Mouse (Mus musculus) neural tube, embryonic 11.5 days (tissue): ENCODE measurements around the gene Gdf1. TPM values are rescaled to one million over a fixed set of nuclear protein-coding genes. Genes with fewer than 3 reads are reported as not detected.

Experiments used
- ATAC-seq: fragments of 200-750 bp; cut with Nextera tagmentation; 2 replicates; pipeline ENCODE4 v1.8.0; 2017; ENCODE audit warnings: moderate number of reproducible peaks, mild to moderate bottlenecking, moderate TSS enrichment, moderate library complexity; ENCODE audit not compliant: insufficient read depth, low FRiP score, low TSS enrichment
- DNase-seq: peaks from one replicate; pipeline ENCODE4 v3.0.0-alpha.2; 2015; ENCODE audit warnings: low spot score
- H3K27ac ChIP-seq: fragments of 300-500 bp; sonication (generic); 2 replicates; pipeline ENCODE4 v1.5.1; 2014; ENCODE audit warnings: low read depth, mild to moderate bottlenecking, low read length
- H3K27me3 ChIP-seq: fragments of 300-500 bp; sonication (generic); 2 replicates; pipeline ENCODE4 v1.6.1; 2014; ENCODE audit warnings: mild to moderate bottlenecking, low read length, mixed read lengths; ENCODE audit not compliant: control insufficient read depth, insufficient read depth
- H3K36me3 ChIP-seq: fragments of 300-500 bp; sonication (generic); 2 replicates; pipeline ENCODE4 v1.6.1; 2014; ENCODE audit warnings: mild to moderate bottlenecking, low read length, moderate library complexity, mixed read lengths; ENCODE audit not compliant: control insufficient read depth, insufficient read depth
- H3K4me1 ChIP-seq: fragments of 300-500 bp; sonication (generic); 2 replicates; pipeline ENCODE4 v1.6.1; 2014; ENCODE audit warnings: low read length, mixed read lengths; ENCODE audit not compliant: control insufficient read depth, insufficient read depth
- H3K4me2 ChIP-seq: fragments of 300-500 bp; sonication (generic); 2 replicates; pipeline ENCODE4 v1.6.1; 2014; ENCODE audit warnings: low read depth, mild to moderate bottlenecking, moderate library complexity
- H3K4me3 ChIP-seq: fragments of 300-500 bp; sonication (generic); 2 replicates; pipeline ENCODE4 v1.5.1; 2014; ENCODE audit warnings: low read depth, low read length
- H3K9ac ChIP-seq: fragments of 300-500 bp; sonication (generic); 2 replicates; pipeline ENCODE4 v1.6.1; 2014; ENCODE audit warnings: mild to moderate bottlenecking, low read length
- H3K9me3 ChIP-seq: fragments of 300-500 bp; sonication (generic); 2 replicates; pipeline ENCODE4 v1.6.1; 2016; ENCODE audit warnings: low read length; ENCODE audit not compliant: control insufficient read depth
- WGBS: fragments of 180-500 bp; shearing (Covaris S2); extraction: QIAGEN DNeasy Blood & Tissue Kit; methylation state at CpG from one replicate; pipeline ENCODE4 v1.1.7; 2014; 5-methylcytosine and 5-hydroxymethylcytosine counted together
- polyA plus RNA-seq: library from polyadenylated mRNA; unstranded; fragments of >200 nt; fragmentation: Nextera tagmentation; extraction: Ambion mirVana; gene quantifications from 2 replicates; pipeline ENCODE4 v1.2.1, GENCODE M21; 2014

Gene Gdf1
- polyA plus RNA-seq, 1 experiment from 2014 or later = 0.93 TPM

GRCm38 (mm10) chr8:70370476-70370875, 40.9 kb downstream of the Gdf1 start:
- H3K4me3 ChIP-seq = no peak overlapping the region
- no peak overlapping the region for H3K4me2 ChIP-seq
- no peak overlapping the region for H3K27ac ChIP-seq
- 78% methylated on average over 7 of the region's 7 CpGs for WGBS
- peaks cover 42% of the 10 kb centered on the region for H3K27me3 ChIP-seq
- H3K9ac ChIP-seq = no peak overlapping the region
- peaks cover 12% of the 10 kb centered on the region for H3K4me1 ChIP-seq
- H3K9me3 ChIP-seq = no peaks in the 10 kb centered on the region
- DNase-seq (no peak), ATAC-seq (no peak)
- no peaks in the 10 kb centered on the region for H3K36me3 ChIP-seq

GRCm38 (mm10) chr8:70371951-70372350, 42.3 kb downstream of the Gdf1 start:
- Histone ChIP-seq H3K4me2 (no peak overlapping the region), H3K4me3 (no peak overlapping the region), H3K4me1 (peaks cover 12% of the 10 kb centered on the region), H3K36me3 (no peaks in the 10 kb centered on the region), H3K27me3 (peaks cover 57% of the 10 kb centered on the region), H3K9me3 (no peaks in the 10 kb centered on the region), H3K9ac (no peak overlapping the region), H3K27ac (no peak overlapping the region)
- WGBS = 40% methylated on average over 6 of the region's 6 CpGs
- ATAC-seq (no peak), DNase-seq (no peak)

DNA sequence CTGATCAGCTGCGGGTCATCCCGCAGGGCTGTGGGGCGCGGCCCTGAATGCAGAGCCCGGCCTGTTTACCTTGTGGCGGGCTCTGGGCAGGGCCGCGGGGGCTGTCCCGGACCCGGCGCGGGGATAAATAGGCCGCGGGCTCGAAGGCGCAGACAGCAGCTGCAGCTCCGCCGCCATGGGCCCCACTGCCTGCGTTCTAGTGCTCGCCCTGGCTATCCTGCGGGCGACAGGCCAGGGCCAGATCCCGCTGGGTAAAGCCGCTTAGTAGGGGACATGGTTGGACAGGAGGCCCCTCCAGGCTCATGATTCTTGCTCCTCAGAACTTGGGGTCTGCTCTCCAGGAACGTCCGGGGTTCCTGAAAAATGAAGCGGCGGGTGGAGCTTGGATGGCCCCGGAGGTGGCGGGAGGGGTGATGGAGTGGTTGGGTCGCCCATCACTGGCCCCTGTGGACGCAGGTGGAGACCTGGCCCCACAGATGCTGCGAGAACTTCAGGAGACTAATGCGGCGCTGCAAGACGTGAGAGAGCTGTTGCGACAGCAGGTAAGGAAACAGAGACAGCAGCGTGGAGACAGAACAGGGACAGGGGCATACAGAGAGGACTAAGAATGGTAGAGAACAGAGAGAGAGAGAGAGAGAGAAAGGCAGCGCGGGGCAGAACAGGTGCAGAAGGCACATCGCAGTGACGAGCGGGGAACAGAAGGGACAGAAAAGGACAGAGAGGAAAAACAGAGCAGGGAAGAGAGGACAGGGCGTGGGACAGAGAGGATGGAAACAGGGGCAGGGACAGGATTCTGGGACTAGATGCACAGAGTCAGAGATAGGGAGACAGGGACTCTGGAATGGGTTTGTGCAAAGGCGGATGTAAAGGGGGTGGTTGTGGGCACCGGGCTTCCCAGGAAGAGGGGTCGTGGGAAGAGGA, 44.0 kb downstream of the Gdf1 start, which contains the start of gene Comp:
Comp (plus strand) TSS at position 162 of the 921 bp plus-strand sequence.
- ATAC-seq = no peak
- Histone ChIP-seq H3K9ac (peak within 1 kb of the TSS; percentile 22; the same call in 1 of the 2 replicates), H3K4me3 (peak within 1 kb of the TSS; percentile 31), H3K27me3 (peaks cover 73% of the 10 kb centered on the region), H3K4me1 (peaks cover 12% of the 10 kb centered on the region), H3K27ac (no peak within 1 kb of the TSS), H3K36me3 (no peaks in the 10 kb centered on the region), H3K9me3 (no peaks in the 10 kb centered on the region), H3K4me2 (peak within 1 kb of the TSS; percentile 44)
- DNase-seq = no peak
- WGBS = 3% methylated on average over 47 of the region's 47 CpGs

- Histone ChIP-seq H3K4me3 (peak overlapping the region; percentile 31), H3K9ac (no peak overlapping the region)
- ATAC-seq = peak; percentile 42
Measured at GRCm38 (mm10) chr8:70374318-70374927, 44.8 kb downstream of the Gdf1 start.

DNA sequence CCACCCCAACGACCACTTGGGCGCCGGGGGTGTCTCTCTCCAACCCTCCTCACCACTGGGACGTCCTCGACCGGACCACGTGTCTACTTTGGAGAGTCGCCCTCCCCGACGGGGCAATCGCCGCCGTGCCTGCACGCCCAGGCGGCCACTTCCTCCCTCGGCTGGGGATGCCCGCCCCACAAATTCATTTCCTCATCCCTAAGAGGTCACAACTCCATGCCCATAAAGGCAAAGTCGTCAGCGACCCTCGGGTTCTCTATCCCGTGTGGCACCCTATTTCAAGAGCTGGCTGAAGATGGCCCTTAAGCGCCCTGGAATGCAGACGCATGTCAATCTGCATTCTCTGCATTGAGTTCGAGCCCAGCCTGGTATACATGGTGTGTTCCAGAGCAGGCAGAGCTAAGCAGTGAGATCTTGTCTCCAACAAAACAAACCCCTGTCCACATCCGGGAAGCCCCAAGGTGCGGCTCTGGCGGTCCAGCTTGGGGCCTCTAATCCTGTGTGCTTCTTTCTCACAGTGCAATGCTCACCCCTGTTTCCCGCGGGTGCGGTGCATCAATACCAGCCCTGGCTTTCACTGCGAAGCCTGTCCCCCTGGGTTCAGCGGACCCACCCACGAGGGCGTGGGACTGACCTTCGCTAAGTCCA, 45.7 kb downstream of the Gdf1 start:
- DNase-seq (no peak), ATAC-seq (no peak)
- H3K9me3 ChIP-seq = no peaks in the 10 kb centered on the region
- H3K9ac ChIP-seq = no peak overlapping the region
- WGBS = 7% methylated on average over 35 of the region's 35 CpGs
- no peaks in the 10 kb centered on the region for H3K36me3 ChIP-seq
- H3K27me3 ChIP-seq = peaks cover 76% of the 10 kb centered on the region
- H3K4me2 ChIP-seq = no peak overlapping the region
- peaks cover 12% of the 10 kb centered on the region for H3K4me1 ChIP-seq
- no peak overlapping the region for H3K27ac ChIP-seq
- H3K4me3 ChIP-seq = peak overlapping the region; percentile 31; the same call in 1 of the 2 replicates

More at GRCm38 (mm10) chr8:70374318-70374927, 44.8 kb downstream of the Gdf1 start:
- peaks cover 12% of the 10 kb centered on the region for H3K4me1 ChIP-seq
- H3K9me3 ChIP-seq = no peaks in the 10 kb centered on the region
- WGBS = 1% methylated on average over 46 of the region's 53 CpGs
- peaks cover 76% of the 10 kb centered on the region for H3K27me3 ChIP-seq
- DNase-seq = peak; percentile 71
- H3K36me3 ChIP-seq = no peaks in the 10 kb centered on the region
- peak overlapping the region; percentile 44 for H3K4me2 ChIP-seq
- H3K27ac ChIP-seq = no peak overlapping the region

DNA sequence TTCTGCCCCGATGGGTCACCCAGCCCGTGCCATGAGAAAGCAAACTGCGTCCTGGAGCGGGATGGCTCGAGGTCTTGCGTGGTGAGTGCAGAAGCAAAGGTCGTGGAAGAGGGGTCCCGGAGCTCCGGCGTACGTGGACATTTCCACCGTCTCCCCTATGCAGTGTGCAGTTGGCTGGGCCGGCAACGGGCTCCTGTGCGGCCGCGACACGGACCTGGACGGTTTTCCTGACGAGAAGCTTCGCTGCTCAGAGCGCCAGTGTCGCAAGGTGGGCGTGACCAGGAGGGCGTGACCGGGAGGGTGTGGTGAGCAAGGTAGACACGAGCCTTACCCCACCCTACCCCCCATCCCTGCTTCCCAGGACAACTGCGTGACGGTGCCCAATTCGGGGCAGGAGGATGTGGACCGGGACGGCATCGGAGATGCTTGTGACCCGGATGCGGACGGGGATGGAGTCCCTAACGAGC, 46.7 kb downstream of the Gdf1 start:
- Histone ChIP-seq H3K4me3 (no peak overlapping the region), H3K27me3 (peaks cover 76% of the 10 kb centered on the region), H3K36me3 (no peaks in the 10 kb centered on the region), H3K9ac (no peak overlapping the region), H3K4me2 (no peak overlapping the region), H3K27ac (no peak overlapping the region), H3K9me3 (no peaks in the 10 kb centered on the region), H3K4me1 (peaks cover 12% of the 10 kb centered on the region)
- no peak for DNase-seq
- no peak for ATAC-seq
- WGBS = 5% methylated on average over 37 of the region's 37 CpGs

GRCm38 (mm10) chr8:70377049-70377448, 47.4 kb downstream of the Gdf1 start:
- ATAC-seq (no peak), DNase-seq (no peak)
- 12% methylated on average over 15 of the region's 15 CpGs for WGBS
- Histone ChIP-seq H3K27me3 (peaks cover 68% of the 10 kb centered on the region), H3K27ac (no peak overlapping the region), H3K4me2 (no peak overlapping the region), H3K4me1 (peaks cover 12% of the 10 kb centered on the region), H3K36me3 (no peaks in the 10 kb centered on the region), H3K9ac (no peak overlapping the region), H3K9me3 (no peaks in the 10 kb centered on the region), H3K4me3 (no peak overlapping the region)

- no peak overlapping the region for H3K9ac ChIP-seq
- no peaks in the 10 kb centered on the region for H3K4me1 ChIP-seq
- H3K36me3 ChIP-seq = no peaks in the 10 kb centered on the region
- no peak overlapping the region for H3K4me2 ChIP-seq
- peaks cover 38% of the 10 kb centered on the region for H3K27me3 ChIP-seq
- no peak for ATAC-seq
- H3K4me3 ChIP-seq = no peak overlapping the region
- H3K9me3 ChIP-seq = no peaks in the 10 kb centered on the region
- no peak for DNase-seq
- WGBS = 88% methylated on average over 12 of the region's 12 CpGs
- no peak overlapping the region for H3K27ac ChIP-seq
Measured at GRCm38 (mm10) chr8:70380069-70380468, 50.5 kb downstream of the Gdf1 start.
